ENCODE assay signal across 15 mouse cellular contexts in the genomic region with DNA sequence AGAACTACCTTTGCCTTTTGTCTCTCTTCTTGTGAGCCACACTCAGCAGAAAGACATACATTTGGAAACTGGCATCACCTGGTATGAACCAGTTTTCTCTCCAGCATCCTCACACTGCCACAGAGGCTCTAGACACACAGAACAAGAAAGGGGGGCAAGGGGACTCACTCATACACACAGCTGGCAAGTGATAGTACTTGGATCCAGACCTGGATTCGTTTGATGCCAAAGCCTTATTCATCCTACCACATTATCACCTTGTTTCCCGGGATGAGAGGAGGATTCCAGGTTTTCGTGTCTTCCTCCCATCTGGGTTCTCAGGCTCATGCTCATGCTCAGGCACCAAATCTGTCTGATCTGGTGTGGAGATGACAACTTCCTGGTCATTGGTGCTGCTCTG.
"Had no signal": no experiment of that assay in that cellular context is flagged by ENCODE, and none has a peak within 500 bp of the region (broad histone marks: within the 10 kb centered on the region; RNA-seq: fewer than 3 reads in every experiment).

No protein-coding gene starts in this region.

- H3K4me2 ChIP-seq: neural tube, embryonic 15.5 days; stomach, embryonic 15.5 days had no signal

- H3K4me1 ChIP-seq: neural tube, embryonic 15.5 days; stomach, embryonic 15.5 days had no signal

- H3K27ac ChIP-seq: neural tube, embryonic 15.5 days; stomach, embryonic 15.5 days; stomach, postnatal 0 days had no signal

- DNase-seq: retina, postnatal 1 day; right cerebral cortex, adult 18-20 months; right cerebral cortex, postnatal 14 days; right cerebral cortex, postnatal 25 days; right cerebral cortex, postnatal 4 days; spleen, adult 18-20 months; thymus, adult 18-20 months; thymus, adult 2 months; thymus, postnatal 14 days; thymus, postnatal 25 days; thymus, postnatal 36 days; thymus, postnatal 4 days had no signal

- H3K4me3 ChIP-seq: neural tube, embryonic 15.5 days; stomach, embryonic 15.5 days had no signal

- H3K27me3 ChIP-seq: neural tube, embryonic 15.5 days; stomach, embryonic 15.5 days had no signal

- H3K36me3 ChIP-seq: neural tube, embryonic 15.5 days; stomach, embryonic 15.5 days had no signal

- H3K9me3 ChIP-seq: neural tube, embryonic 15.5 days; stomach, embryonic 15.5 days had no signal

- H3K9ac ChIP-seq: neural tube, embryonic 15.5 days; stomach, embryonic 15.5 days had no signal
